Mouse (Mus musculus): Measurements from ENCODE around the gene Dhrs3. TPM values are rescaled to one million over a fixed set of nuclear protein-coding genes. Genes with fewer than 3 reads are reported as not detected.

Gene Dhrs3
- polyA plus RNA-seq, 1 experiment from 2014 or later: 36.6 TPM

DNA sequence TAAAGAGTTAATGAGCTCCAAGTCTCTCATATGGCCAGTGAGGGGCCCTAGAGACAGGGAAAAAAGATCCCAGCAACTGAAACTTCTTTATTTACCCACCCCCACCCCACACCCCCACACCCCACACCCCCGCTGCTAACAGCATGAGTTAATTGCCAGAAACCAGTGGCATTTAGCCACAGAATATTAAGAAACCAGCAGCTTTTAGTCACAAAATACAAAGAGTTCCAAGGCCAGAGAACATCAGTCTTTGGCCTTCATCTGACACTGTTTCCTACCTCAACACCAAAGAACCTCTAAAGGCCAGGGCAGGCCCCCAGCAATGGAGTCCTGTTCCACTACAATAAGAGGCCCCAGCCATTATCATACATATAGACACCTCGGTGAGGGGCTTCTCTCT is 11.3 kb upstream of the Dhrs3 start:
- H3K27me3 ChIP-seq (ENCODE audit: control insufficient read depth, insufficient read depth, low read length): no peaks in the 10 kb centered on the region
- no peak overlapping the region for H3K4me2 ChIP-seq (ENCODE audit: low read length)
- ATAC-seq (ENCODE audit: insufficient number of reproducible peaks, insufficient read depth, low FRiP score, low read depth): no peak
- no peak overlapping the region for H3K27ac ChIP-seq (replicated peaks in 1 of 2; ENCODE audit: control insufficient read depth in 1 of 2, insufficient read depth in 1 of 2, low read depth in 2 of 2, low read length in 2 of 2)
- H3K9me3 ChIP-seq (ENCODE audit: control insufficient read depth, low read length): no peaks in the 10 kb centered on the region
- WGBS: 72% methylated on average over 2 of the region's 2 CpGs
- H3K4me3 ChIP-seq (ENCODE audit: control insufficient read depth in 1 of 2, insufficient read depth in 1 of 2, low read depth in 1 of 2, low read length in 2 of 2): no peak overlapping the region
- no peaks in the 10 kb centered on the region for H3K36me3 ChIP-seq (ENCODE audit: control insufficient read depth, insufficient read depth, low read length)
- H3K9ac ChIP-seq (ENCODE audit: low read length): no peak overlapping the region
- H3K4me1 ChIP-seq (ENCODE audit: control insufficient read depth in 2 of 2, insufficient read depth in 2 of 2, low read length in 2 of 2): no peaks in the 10 kb centered on the region

DNA sequence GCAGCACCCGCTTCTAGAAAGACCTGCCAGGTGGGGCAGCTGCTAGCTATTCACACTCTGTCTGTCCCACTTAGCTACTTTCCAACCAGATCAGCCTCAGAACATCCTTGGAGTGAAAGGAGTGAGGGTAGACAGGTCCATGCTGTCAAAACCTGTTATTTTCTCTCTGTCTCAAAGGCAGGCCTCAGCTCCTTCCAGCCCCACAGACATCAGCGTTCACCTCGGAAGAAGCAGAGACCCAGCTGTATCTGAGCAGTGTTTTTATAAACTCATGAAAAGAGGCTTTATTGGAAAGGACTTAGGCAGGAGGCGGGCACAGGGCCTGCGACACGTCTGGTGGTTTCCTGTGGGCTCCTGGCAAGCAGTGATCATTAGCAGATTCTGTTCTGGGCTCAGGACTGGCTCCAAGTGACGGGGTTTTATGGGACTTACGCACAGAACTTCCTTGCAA is 9.7 kb upstream of the Dhrs3 start:
- ATAC-seq (ENCODE audit: insufficient number of reproducible peaks, insufficient read depth, low FRiP score, low read depth): no peak

DNA sequence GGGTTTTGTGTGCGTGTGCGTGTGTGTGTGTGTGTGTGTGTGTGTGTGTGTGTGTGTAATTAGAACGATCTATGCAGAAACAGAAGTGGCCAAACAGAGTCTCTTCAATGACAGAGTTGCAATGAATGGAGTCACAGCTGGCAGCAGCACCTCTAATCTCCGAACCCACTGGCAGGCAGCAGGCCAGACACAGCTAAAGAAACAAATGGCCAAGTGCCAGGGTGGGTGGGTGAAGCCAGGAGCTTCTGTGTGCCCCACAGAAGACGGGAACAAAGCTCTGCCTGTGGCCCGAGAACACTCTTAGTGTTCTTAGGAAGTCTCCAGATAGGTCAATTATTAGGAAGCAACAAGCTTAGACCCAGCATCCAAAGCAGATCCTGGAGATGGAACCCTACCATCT is 6.2 kb upstream of the Dhrs3 start:
- Histone ChIP-seq H3K27me3 (ENCODE audit: control insufficient read depth, insufficient read depth, low read length) (no peaks in the 10 kb centered on the region), H3K36me3 (ENCODE audit: control insufficient read depth, insufficient read depth, low read length) (no peaks in the 10 kb centered on the region), H3K27ac (replicated peaks in 1 of 2; ENCODE audit: control insufficient read depth in 1 of 2, insufficient read depth in 1 of 2, low read depth in 2 of 2, low read length in 2 of 2) (no peak overlapping the region), H3K9me3 (ENCODE audit: control insufficient read depth, low read length) (no peaks in the 10 kb centered on the region), H3K9ac (ENCODE audit: low read length) (no peak overlapping the region), H3K4me1 (ENCODE audit: control insufficient read depth in 2 of 2, insufficient read depth in 2 of 2, low read length in 2 of 2) (peaks cover 2 to 8% of the 10 kb centered on the region in 2 experiments; a peak in 2 of 4 replicates), H3K4me3 (ENCODE audit: control insufficient read depth in 1 of 2, insufficient read depth in 1 of 2, low read depth in 1 of 2, low read length in 2 of 2) (no peak overlapping the region), H3K4me2 (ENCODE audit: low read length) (no peak overlapping the region)
- no peak for ATAC-seq (ENCODE audit: insufficient number of reproducible peaks, insufficient read depth, low FRiP score, low read depth)
- WGBS: 48% methylated on average over 6 of the region's 6 CpGs

More for the DNA sequence above, 9.7 kb upstream of the Dhrs3 start:
- Histone ChIP-seq H3K36me3 (ENCODE audit: control insufficient read depth, insufficient read depth, low read length) (no peaks in the 10 kb centered on the region), H3K9me3 (ENCODE audit: control insufficient read depth, low read length) (no peaks in the 10 kb centered on the region), H3K27ac (replicated peaks in 1 of 2; ENCODE audit: control insufficient read depth in 1 of 2, insufficient read depth in 1 of 2, low read depth in 2 of 2, low read length in 2 of 2) (0 out of 4 replicates have a peak overlapping the region, but pooled peaks have one; percentile 11), H3K4me2 (ENCODE audit: low read length) (no peak overlapping the region), H3K4me3 (ENCODE audit: control insufficient read depth in 1 of 2, insufficient read depth in 1 of 2, low read depth in 1 of 2, low read length in 2 of 2) (no peak overlapping the region), H3K4me1 (ENCODE audit: control insufficient read depth in 2 of 2, insufficient read depth in 2 of 2, low read length in 2 of 2) (no peaks in the 10 kb centered on the region), H3K9ac (ENCODE audit: low read length) (no peak overlapping the region), H3K27me3 (ENCODE audit: control insufficient read depth, insufficient read depth, low read length) (no peaks in the 10 kb centered on the region)
- WGBS: 64% methylated on average over 8 of the region's 8 CpGs

DNA sequence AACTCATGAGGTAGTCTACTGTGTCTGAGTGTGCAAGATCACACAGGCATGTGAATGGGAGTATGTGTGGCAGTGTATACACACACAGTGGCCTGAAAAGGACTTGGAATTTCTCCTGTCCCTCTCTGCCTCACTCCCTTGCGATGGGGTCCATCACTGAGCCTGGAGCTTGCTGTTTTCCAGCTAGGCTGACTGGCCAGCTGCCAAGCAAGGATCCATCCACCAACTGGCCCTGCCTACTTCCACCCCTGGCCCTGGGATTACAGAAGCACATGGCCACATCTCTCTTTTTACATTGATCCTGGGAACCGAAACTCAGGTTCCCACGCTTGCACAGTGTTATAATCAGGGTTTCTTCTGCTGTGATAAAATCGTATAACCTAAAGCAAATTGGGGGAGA is 3.9 kb upstream of the Dhrs3 start:
- Histone ChIP-seq H3K9ac (ENCODE audit: low read length) (no peak overlapping the region), H3K4me2 (ENCODE audit: low read length) (no peak overlapping the region), H3K9me3 (ENCODE audit: control insufficient read depth, low read length) (no peaks in the 10 kb centered on the region), H3K4me1 (ENCODE audit: control insufficient read depth in 2 of 2, insufficient read depth in 2 of 2, low read length in 2 of 2) (peaks cover 10 to 11% of the 10 kb centered on the region in 2 experiments), H3K27me3 (ENCODE audit: control insufficient read depth, insufficient read depth, low read length) (no peaks in the 10 kb centered on the region), H3K4me3 (ENCODE audit: control insufficient read depth in 1 of 2, insufficient read depth in 1 of 2, low read depth in 1 of 2, low read length in 2 of 2) (no peak overlapping the region), H3K27ac (replicated peaks in 1 of 2; ENCODE audit: control insufficient read depth in 1 of 2, insufficient read depth in 1 of 2, low read depth in 2 of 2, low read length in 2 of 2) (no peak overlapping the region), H3K36me3 (ENCODE audit: control insufficient read depth, insufficient read depth, low read length) (no peaks in the 10 kb centered on the region)
- 79% methylated on average over 4 of the region's 4 CpGs for WGBS
- ATAC-seq (ENCODE audit: insufficient number of reproducible peaks, insufficient read depth, low FRiP score, low read depth): no peak

DNA sequence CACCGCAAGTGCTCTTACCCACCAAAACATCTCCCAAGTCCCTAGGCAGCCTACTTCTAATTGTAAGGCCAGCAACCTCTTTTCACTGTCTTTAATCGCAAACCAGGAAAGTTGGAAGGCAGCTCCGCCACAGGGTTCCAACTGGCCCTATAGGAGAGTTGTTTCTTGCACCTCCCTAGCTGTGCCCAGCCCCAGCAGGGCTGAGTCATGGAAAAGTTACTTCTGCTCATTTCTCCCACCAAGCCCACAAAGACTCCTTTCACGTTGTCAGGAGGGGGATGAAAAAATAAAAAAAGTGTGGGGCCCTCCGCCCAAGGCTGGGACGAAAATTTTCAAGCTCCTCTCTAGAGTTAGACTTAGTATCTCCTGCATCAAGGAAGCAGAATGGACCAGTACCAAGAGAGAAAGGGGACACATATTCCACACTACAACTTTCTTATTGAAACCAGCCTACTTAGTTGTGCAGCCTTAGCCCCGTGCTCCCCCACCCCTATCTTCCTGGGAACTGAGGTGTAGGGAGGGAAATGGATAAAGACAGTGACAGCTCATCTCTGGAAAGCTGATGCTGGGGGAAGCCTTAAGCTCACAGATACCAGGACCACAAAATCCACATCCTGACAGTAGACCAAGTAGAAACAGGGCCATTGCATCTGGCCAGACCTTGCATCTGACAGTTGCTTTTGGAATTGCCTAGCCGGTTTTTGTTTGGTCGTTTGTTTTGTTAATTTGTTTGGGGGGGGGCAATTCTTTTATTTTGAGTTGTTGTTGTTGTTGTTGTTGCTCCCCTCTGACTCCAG is 2.9 kb upstream of the Dhrs3 start:
- WGBS: 74% methylated on average over 9 of the region's 9 CpGs
- H3K36me3 ChIP-seq (ENCODE audit: control insufficient read depth, insufficient read depth, low read length): no peaks in the 10 kb centered on the region
- no peaks in the 10 kb centered on the region for H3K27me3 ChIP-seq (ENCODE audit: control insufficient read depth, insufficient read depth, low read length)
- H3K4me2 ChIP-seq (ENCODE audit: low read length): no peak overlapping the region
- ATAC-seq (ENCODE audit: insufficient number of reproducible peaks, insufficient read depth, low FRiP score, low read depth): no peak
- H3K27ac ChIP-seq (replicated peaks in 1 of 2; ENCODE audit: control insufficient read depth in 1 of 2, insufficient read depth in 1 of 2, low read depth in 2 of 2, low read length in 2 of 2): no peak overlapping the region
- H3K9me3 ChIP-seq (ENCODE audit: control insufficient read depth, low read length): no peaks in the 10 kb centered on the region
- no peak overlapping the region for H3K9ac ChIP-seq (ENCODE audit: low read length)
- peaks cover 17 to 19% of the 10 kb centered on the region in 2 experiments for H3K4me1 ChIP-seq (ENCODE audit: control insufficient read depth in 2 of 2, insufficient read depth in 2 of 2, low read length in 2 of 2)
- no peak overlapping the region for H3K4me3 ChIP-seq (ENCODE audit: control insufficient read depth in 1 of 2, insufficient read depth in 1 of 2, low read depth in 1 of 2, low read length in 2 of 2)

DNA sequence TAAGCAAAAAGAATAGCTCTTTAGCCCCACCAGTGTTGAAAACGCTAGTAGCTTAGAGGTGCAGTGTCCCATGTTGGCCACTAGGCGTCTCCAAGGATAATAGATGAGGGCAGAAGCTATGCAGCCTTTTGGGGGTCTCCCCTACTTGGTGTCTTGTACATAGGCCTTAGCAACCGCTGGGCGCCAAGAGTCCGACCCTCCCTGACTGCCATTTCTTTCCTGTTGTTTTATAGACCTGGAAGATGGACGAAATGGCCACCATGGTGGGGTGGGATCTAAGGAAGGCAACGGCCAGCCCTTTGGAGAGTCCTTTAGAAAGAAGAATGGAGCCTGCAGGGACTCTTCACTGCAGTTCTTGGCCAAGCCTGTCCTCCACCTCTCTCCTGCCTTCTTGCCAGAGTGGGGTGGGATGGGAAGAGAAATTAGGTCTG is 1.9 kb upstream of the Dhrs3 start:
- H3K27ac ChIP-seq (replicated peaks in 1 of 2; ENCODE audit: control insufficient read depth in 1 of 2, insufficient read depth in 1 of 2, low read depth in 2 of 2, low read length in 2 of 2): no peak overlapping the region

DNA sequence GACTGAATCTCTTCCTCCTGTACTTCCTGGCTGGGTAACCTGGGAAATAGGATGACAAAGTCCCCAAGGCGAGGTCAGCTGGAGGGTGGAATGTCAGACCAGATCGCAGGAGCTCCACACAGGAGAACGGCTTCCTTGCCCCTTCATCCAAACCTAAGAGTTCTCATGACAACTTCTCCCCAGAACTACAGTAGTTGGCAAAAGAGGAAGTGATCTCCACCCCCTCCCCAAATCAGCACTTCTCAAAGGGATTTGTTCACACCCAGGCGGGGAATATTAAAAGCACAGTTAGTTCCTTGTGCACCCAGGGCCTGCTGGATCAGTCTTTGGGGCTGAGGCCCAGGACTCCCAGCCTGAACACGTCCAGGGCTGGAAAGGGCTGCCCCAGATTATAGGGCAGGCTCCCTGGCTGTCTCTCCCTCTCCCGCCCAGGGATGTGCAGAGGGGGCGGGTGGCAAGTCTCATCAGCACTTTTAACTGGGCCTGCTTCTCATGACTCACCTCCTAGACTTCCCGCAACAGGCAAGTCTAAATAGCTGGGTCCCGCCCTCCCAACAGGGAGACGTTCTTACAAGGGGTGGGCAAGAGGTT is 1.4 kb upstream of the Dhrs3 start:
- no peak overlapping the region for H3K9ac ChIP-seq (ENCODE audit: low read length)
- H3K36me3 ChIP-seq (ENCODE audit: control insufficient read depth, insufficient read depth, low read length): no peaks in the 10 kb centered on the region
- peak overlapping the region; percentile 98 for H3K4me2 ChIP-seq (ENCODE audit: low read length)
- no peaks in the 10 kb centered on the region for H3K27me3 ChIP-seq (ENCODE audit: control insufficient read depth, insufficient read depth, low read length)
- no peak for ATAC-seq (ENCODE audit: insufficient number of reproducible peaks, insufficient read depth, low FRiP score, low read depth)
- 0 out of 4 replicates have a peak overlapping the region, but pooled peaks of 1 of the 2 experiments have one; percentile 14 for H3K27ac ChIP-seq (replicated peaks in 1 of 2; ENCODE audit: control insufficient read depth in 1 of 2, insufficient read depth in 1 of 2, low read depth in 2 of 2, low read length in 2 of 2)
- 54% methylated on average over 10 of the region's 10 CpGs for WGBS
- no peaks in the 10 kb centered on the region for H3K9me3 ChIP-seq (ENCODE audit: control insufficient read depth, low read length)
- peaks cover 21 to 27% of the 10 kb centered on the region in 2 experiments for H3K4me1 ChIP-seq (ENCODE audit: control insufficient read depth in 2 of 2, insufficient read depth in 2 of 2, low read length in 2 of 2)
- H3K4me3 ChIP-seq (ENCODE audit: control insufficient read depth in 1 of 2, insufficient read depth in 1 of 2, low read depth in 1 of 2, low read length in 2 of 2): no peak overlapping the region

More for the DNA sequence above, 1.9 kb upstream of the Dhrs3 start:
- Histone ChIP-seq H3K4me1 (ENCODE audit: control insufficient read depth in 2 of 2, insufficient read depth in 2 of 2, low read length in 2 of 2) (peaks cover 21 to 22% of the 10 kb centered on the region in 2 experiments), H3K4me3 (ENCODE audit: control insufficient read depth in 1 of 2, insufficient read depth in 1 of 2, low read depth in 1 of 2, low read length in 2 of 2) (no peak overlapping the region), H3K4me2 (ENCODE audit: low read length) (no peak overlapping the region), H3K36me3 (ENCODE audit: control insufficient read depth, insufficient read depth, low read length) (no peaks in the 10 kb centered on the region), H3K9me3 (ENCODE audit: control insufficient read depth, low read length) (no peaks in the 10 kb centered on the region), H3K27me3 (ENCODE audit: control insufficient read depth, insufficient read depth, low read length) (no peaks in the 10 kb centered on the region), H3K9ac (ENCODE audit: low read length) (no peak overlapping the region)
- WGBS: 12% methylated on average over 7 of the region's 7 CpGs
- ATAC-seq (ENCODE audit: insufficient number of reproducible peaks, insufficient read depth, low FRiP score, low read depth): 0 out of 2 replicates have a peak, but pooled peaks have one; percentile 15

Measured in heart, embryonic 14.5 days (tissue).